Mouse (Mus musculus): ENCODE results near the gene Hes7.

The Hes7 gene

GRCm38 (mm10) chr11:69119446-69120155 is 603 bp upstream of the Hes7 start:
- no peak for DNase-seq

- peak; percentile 4 for DNase-seq
These were observed 967 bp downstream of the Hes7 start for GRCm38 (mm10) chr11:69121001-69121740.

GRCm38 (mm10) chr11:69121741-69122335 is 1.6 kb downstream of the Hes7 start:
- peak; percentile 34 for DNase-seq

GRCm38 (mm10) chr11:69122336-69122951 is 2.2 kb downstream of the Hes7 start, which contains the start of gene 9130213A22Rik:
Gene 9130213A22Rik, minus strand, starts transcription at chr11:69122589.
- DNase-seq = peak; percentile 90

- DNase-seq = peak; percentile 94
These were observed 3.0 kb downstream of the Hes7 start for GRCm38 (mm10) chr11:69123056-69123692.

GRCm38 (mm10) chr11:69123693-69124497 is 3.7 kb downstream of the Hes7 start:
- peak; percentile 87 for DNase-seq

- DNase-seq = peak; percentile 37
These were observed 4.3 kb downstream of the Hes7 start for GRCm38 (mm10) chr11:69124498-69124847.

GRCm38 (mm10) chr11:69125041-69125851 is 5.0 kb downstream of the Hes7 start:
- peak; percentile 82 for DNase-seq

GRCm38 (mm10) chr11:69125852-69125918 is 5.5 kb downstream of the Hes7 start, which contains the start of gene Aloxe3:
Gene Aloxe3, plus strand, starts transcription at chr11:69125896.
- DNase-seq = no peak

- DNase-seq = peak; percentile 45
These were observed 5.9 kb downstream of the Hes7 start for GRCm38 (mm10) chr11:69125919-69126705.

- DNase-seq = no peak
These were observed 6.5 kb downstream of the Hes7 start for GRCm38 (mm10) chr11:69126706-69127095.

GRCm38 (mm10) chr11:69128426-69129122 is 8.4 kb downstream of the Hes7 start:
- no peak for DNase-seq

- no peak for DNase-seq
These were observed 13.3 kb downstream of the Hes7 start for GRCm38 (mm10) chr11:69133566-69133922.

- DNase-seq = peak; percentile 92
These were observed 13.9 kb downstream of the Hes7 start for GRCm38 (mm10) chr11:69133923-69134621.

- no peak for DNase-seq
These were observed 14.4 kb downstream of the Hes7 start for GRCm38 (mm10) chr11:69134622-69134968.

- no peak for DNase-seq
These were observed 15.2 kb downstream of the Hes7 start for GRCm38 (mm10) chr11:69135361-69135760.

GRCm38 (mm10) chr11:69147546-69147945 is 27.3 kb downstream of the Hes7 start:
- no peak for DNase-seq

GRCm38 (mm10) chr11:69148451-69148960 is 28.3 kb downstream of the Hes7 start:
- no peak for DNase-seq

- no peak for DNase-seq
These were observed 29.5 kb downstream of the Hes7 start for GRCm38 (mm10) chr11:69149728-69150127.

GRCm38 (mm10) chr11:69150444-69150843 is 30.2 kb downstream of the Hes7 start:
- no peak for DNase-seq
